Mouse (Mus musculus) cerebellum, adult 9-10 months (tissue): ENCODE results near the gene Ptch1.
A peak's percentile ranks its signal among the peaks of the same experiment; 100 is the strongest.

ENCODE experiments used
- DNase-seq: peaks from one replicate; pipeline ENCODE4 v3.0.0; 2022

Ptch1 gene

GRCm38 (mm10) chr13:63573256-63573835, at the start of gene Ptch1:
TSS of gene Ptch1 (minus strand) at chr13:63573598.
- DNase-seq, result peak; percentile 63

- no peak for DNase-seq
These were observed 47.9 kb upstream of the Ptch1 start for GRCm38 (mm10) chr13:63621301-63621700.

GRCm38 (mm10) chr13:63613201-63613600, 39.8 kb upstream of the Ptch1 start:
- DNase-seq, result no peak

- DNase-seq, result no peak
These were observed 36.3 kb upstream of the Ptch1 start for GRCm38 (mm10) chr13:63609734-63610133.

GRCm38 (mm10) chr13:63597593-63597992, 24.2 kb upstream of the Ptch1 start:
- DNase-seq, result no peak

GRCm38 (mm10) chr13:63595869-63596268, 22.5 kb upstream of the Ptch1 start:
- DNase-seq, result no peak

GRCm38 (mm10) chr13:63593469-63594050, 20.2 kb upstream of the Ptch1 start:
- DNase-seq, result no peak

GRCm38 (mm10) chr13:63592755-63593154, 19.4 kb upstream of the Ptch1 start:
- no peak for DNase-seq

GRCm38 (mm10) chr13:63574601-63575000, 1.2 kb upstream of the Ptch1 start:
- DNase-seq, result no peak

- peak; percentile 57 for DNase-seq
These were observed 744 bp downstream of the Ptch1 start for GRCm38 (mm10) chr13:63572453-63573255.

GRCm38 (mm10) chr13:63572111-63572452, 1.3 kb downstream of the Ptch1 start:
- no peak for DNase-seq

GRCm38 (mm10) chr13:63570456-63570855, 2.9 kb downstream of the Ptch1 start:
- peak; percentile 22 for DNase-seq

GRCm38 (mm10) chr13:63569396-63569756, 4.0 kb downstream of the Ptch1 start:
- DNase-seq, result no peak

GRCm38 (mm10) chr13:63568741-63569395, 4.5 kb downstream of the Ptch1 start:
- DNase-seq, result peak; percentile 58

- no peak for DNase-seq
These were observed 5.1 kb downstream of the Ptch1 start for GRCm38 (mm10) chr13:63568306-63568705.

GRCm38 (mm10) chr13:63567677-63568293, 5.6 kb downstream of the Ptch1 start:
- DNase-seq, result peak; percentile 97

GRCm38 (mm10) chr13:63566018-63567015, 7.1 kb downstream of the Ptch1 start:
- peak; percentile 91 for DNase-seq

- peak; percentile 46 for DNase-seq
These were observed 7.9 kb downstream of the Ptch1 start for GRCm38 (mm10) chr13:63565320-63566017.

- DNase-seq, result peak; percentile 80
These were observed 8.6 kb downstream of the Ptch1 start for GRCm38 (mm10) chr13:63564626-63565319.

GRCm38 (mm10) chr13:63563781-63564625, 9.4 kb downstream of the Ptch1 start:
- peak; percentile 71 for DNase-seq
